Mouse (Mus musculus) forebrain, embryonic 11.5 days (tissue): ENCODE measurements around the gene Slc17a1. TPM values are rescaled to one million over a fixed set of nuclear protein-coding genes. Genes with fewer than 3 reads are reported as not detected.

Experiments used
- ATAC-seq: fragments of 200-750 bp; cut with Nextera tagmentation; replicated peaks from 2 replicates; pipeline ENCODE4 v1.8.0; 2017; ENCODE audit warnings: moderate TSS enrichment; ENCODE audit not compliant: low FRiP score
- DNase-seq: peaks from one replicate; pipeline ENCODE4 v3.0.0-alpha.2; 2017; ENCODE audit warnings: low spot score
- H3K27ac ChIP-seq: fragments of 300-500 bp; sonication (generic); 2 replicates; pipeline ENCODE4 v1.5.1; 2014; ENCODE audit warnings: low read depth, low read length
- H3K27me3 ChIP-seq: fragments of 300-500 bp; sonication (generic); 2 replicates; pipeline ENCODE4 v1.6.1; 2014; ENCODE audit warnings: mild to moderate bottlenecking, low read length, mixed read lengths; ENCODE audit not compliant: control insufficient read depth, insufficient read depth
- H3K36me3 ChIP-seq: fragments of 300-500 bp; sonication (generic); 2 replicates; pipeline ENCODE4 v1.6.1; 2014; ENCODE audit warnings: mild to moderate bottlenecking, low read length, moderate library complexity, mixed read lengths; ENCODE audit not compliant: control insufficient read depth, insufficient read depth
- H3K4me1 ChIP-seq: fragments of 300-500 bp; sonication (generic); replicated peaks from 2 replicates; pipeline ENCODE4 v1.6.1; 2014; ENCODE audit warnings: low read length, mixed read lengths; ENCODE audit not compliant: control insufficient read depth, insufficient read depth
- H3K4me2 ChIP-seq: fragments of 300-500 bp; sonication (generic); 2 replicates; pipeline ENCODE4 v1.6.1; 2014; ENCODE audit warnings: low read depth, mild to moderate bottlenecking, low read length, moderate library complexity, mixed read lengths; ENCODE audit not compliant: severe bottlenecking
- H3K4me3 ChIP-seq: fragments of 300-500 bp; sonication (generic); 2 replicates; pipeline ENCODE4 v1.5.1; 2014; ENCODE audit warnings: low read depth, low read length
- H3K9ac ChIP-seq: fragments of 300-500 bp; sonication (generic); 2 replicates; pipeline ENCODE4 v1.6.1; 2014; ENCODE audit warnings: low read length
- H3K9me3 ChIP-seq: fragments of 300-500 bp; sonication (generic); 2 replicates; pipeline ENCODE4 v1.6.1; 2016; ENCODE audit warnings: low read length, mixed read lengths; ENCODE audit not compliant: control insufficient read depth
- WGBS: fragments of 180-500 bp; shearing (Covaris S2); extraction: QIAGEN DNeasy Blood & Tissue Kit; methylation state at CpG from one replicate; pipeline ENCODE4 v1.1.7; 2014; 5-methylcytosine and 5-hydroxymethylcytosine counted together
- microRNA-seq: library from miRNA; unstranded; fragments of <30 nt; microRNA quantifications from one replicate; pipeline ENCODE4, GENCODE M21; 2016; ENCODE audit not compliant: insufficient number of aligned reads
- polyA plus RNA-seq: library from polyadenylated mRNA; unstranded; fragments of >200 nt; fragmentation: Nextera tagmentation; extraction: Ambion mirVana; gene quantifications from 2 replicates; pipeline ENCODE4 v1.2.1, GENCODE M21; 2014

Slc17a1 gene
- polyA plus RNA-seq, 1 experiment from 2014 or later, result not detected

DNA sequence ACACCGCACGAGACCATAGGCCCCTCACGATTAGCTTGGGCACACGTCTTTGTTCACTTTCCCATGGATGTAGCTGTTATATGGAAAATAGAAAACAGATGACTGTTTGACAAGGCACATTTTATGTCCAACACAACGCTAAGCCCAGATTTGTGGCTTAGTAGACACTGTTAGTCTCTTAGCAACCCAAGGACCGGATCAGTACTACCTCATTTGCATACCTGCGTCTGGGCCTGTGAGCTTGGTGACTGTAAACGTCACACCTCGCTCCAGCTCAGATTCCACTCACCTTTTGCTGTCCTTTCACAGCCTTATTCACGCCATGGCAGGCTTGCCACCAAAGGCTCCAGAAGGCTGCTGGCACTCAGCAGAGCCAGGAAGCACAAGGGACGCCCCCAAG, 63.4 kb downstream of the Slc17a1 start:
- 79% methylated on average over 11 of the region's 11 CpGs for WGBS

DNA sequence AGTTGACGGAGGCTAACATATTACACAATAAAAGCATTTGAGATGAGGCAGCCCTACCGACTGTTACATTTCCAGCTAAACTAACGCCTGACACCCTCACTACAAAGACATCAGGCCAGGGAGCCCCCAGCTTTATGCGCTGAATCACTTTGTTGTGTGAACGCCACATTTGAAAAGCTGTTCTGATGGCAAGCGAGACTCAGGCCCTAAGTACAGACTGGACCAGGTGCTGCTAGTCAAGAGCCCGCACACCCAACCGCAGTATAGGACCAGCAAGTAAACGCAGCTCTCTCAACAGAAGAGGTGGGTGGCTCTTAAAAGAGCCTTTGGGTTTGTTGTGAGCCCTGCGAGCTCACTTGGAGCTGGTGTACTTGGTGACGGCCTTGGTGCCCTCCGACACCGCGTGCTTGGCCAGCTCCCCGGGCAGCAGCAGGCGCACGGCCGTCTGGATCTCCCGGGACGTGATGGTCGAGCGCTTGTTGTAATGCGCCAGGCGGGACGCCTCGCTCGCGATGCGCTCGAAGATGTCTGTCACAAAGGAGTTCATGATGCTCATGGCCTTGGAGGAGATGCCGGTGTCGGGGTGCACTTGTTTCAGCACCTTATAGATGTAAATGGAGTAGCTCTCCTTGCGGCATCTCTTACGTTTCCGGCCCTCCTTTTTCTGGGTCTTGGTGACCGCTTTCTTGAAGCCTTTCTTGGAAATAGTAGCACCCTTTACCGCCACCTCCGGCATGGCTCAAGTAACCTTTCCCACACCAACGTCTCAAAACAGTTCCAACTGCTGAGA, 66.1 kb downstream of the Slc17a1 start, which contains the start of gene Hist1h2ba:
Gene Hist1h2ba, minus strand, starts transcription at position 736 of the 790 bp plus-strand sequence.
- Histone ChIP-seq H3K36me3 (no peaks in the 10 kb centered on the region), H3K9ac (no peak within 1 kb of the TSS), H3K27ac (no peak within 1 kb of the TSS), H3K4me3 (no peak within 1 kb of the TSS), H3K9me3 (no peaks in the 10 kb centered on the region), H3K27me3 (no peaks in the 10 kb centered on the region), H3K4me2 (no peak within 1 kb of the TSS), H3K4me1 (no peaks in the 10 kb centered on the region)
- DNase-seq (no peak), ATAC-seq (no peak)
- 95% methylated on average over 36 of the region's 39 CpGs for WGBS

More for the DNA sequence above, 63.4 kb downstream of the Slc17a1 start:
- no peak overlapping the region for H3K4me2 ChIP-seq
- no peaks in the 10 kb centered on the region for H3K9me3 ChIP-seq
- H3K9ac ChIP-seq, result no peak overlapping the region
- no peaks in the 10 kb centered on the region for H3K27me3 ChIP-seq
- H3K27ac ChIP-seq, result no peak overlapping the region
- H3K4me1 ChIP-seq, result no peaks in the 10 kb centered on the region
- ATAC-seq (no peak), DNase-seq (no peak)
- H3K36me3 ChIP-seq, result no peaks in the 10 kb centered on the region
- no peak overlapping the region for H3K4me3 ChIP-seq

DNA sequence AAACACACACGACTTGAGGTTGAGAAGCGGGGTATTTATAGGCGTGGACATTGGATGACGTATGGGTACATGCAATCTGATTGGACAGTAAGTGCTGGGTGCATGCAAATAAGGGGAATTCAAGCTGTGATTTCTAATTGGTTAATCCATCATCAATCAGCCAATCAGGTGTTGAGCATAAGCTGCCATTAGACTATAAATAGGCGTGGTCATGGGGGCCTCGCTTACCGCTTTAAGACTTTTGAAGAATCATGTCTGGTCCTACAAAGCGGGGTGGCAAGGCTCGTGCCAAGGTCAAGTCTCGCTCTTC, 66.6 kb downstream of the Slc17a1 start, which contains the start of gene Hist1h2aa:
Gene Hist1h2aa, plus strand, starts transcription at position 252 of the 310 bp plus-strand sequence.
- no peaks in the 10 kb centered on the region for H3K27me3 ChIP-seq
- no peak within 1 kb of the TSS for H3K27ac ChIP-seq
- DNase-seq, result no peak
- H3K4me3 ChIP-seq, result no peak within 1 kb of the TSS
- ATAC-seq, result no peak
- WGBS, result 93% methylated on average over 10 of the region's 10 CpGs
- H3K9ac ChIP-seq, result no peak within 1 kb of the TSS
- H3K4me2 ChIP-seq, result no peak within 1 kb of the TSS
- H3K4me1 ChIP-seq, result no peaks in the 10 kb centered on the region
- H3K9me3 ChIP-seq, result no peaks in the 10 kb centered on the region
- H3K36me3 ChIP-seq, result no peaks in the 10 kb centered on the region

DNA sequence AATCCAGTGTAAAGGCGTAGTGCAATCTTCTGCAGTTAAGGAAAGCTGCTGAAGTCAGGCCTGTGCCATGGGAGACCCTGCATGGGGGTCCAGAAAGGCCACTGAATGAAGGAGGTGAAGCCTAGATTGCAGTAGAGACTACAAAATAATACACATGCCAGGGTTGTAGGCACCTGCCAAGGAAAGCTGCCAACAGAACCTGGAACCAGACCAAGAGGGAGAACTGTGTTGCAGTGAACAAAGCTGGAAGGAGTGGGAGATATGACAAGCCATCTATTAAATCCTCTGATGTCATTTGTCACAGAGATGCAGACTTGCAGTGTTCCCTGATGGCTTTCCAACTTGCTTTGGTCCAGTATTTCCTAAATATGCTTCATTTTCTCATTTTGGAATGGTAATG, 71.1 kb downstream of the Slc17a1 start:
- DNase-seq (no peak), ATAC-seq (no peak)
- H3K9ac ChIP-seq, result no peak overlapping the region
- H3K4me1 ChIP-seq, result no peaks in the 10 kb centered on the region
- H3K27me3 ChIP-seq, result no peaks in the 10 kb centered on the region
- H3K36me3 ChIP-seq, result no peaks in the 10 kb centered on the region
- 89% methylated on average over 1 of the region's 1 CpGs for WGBS
- H3K4me2 ChIP-seq, result no peak overlapping the region
- H3K4me3 ChIP-seq, result no peak overlapping the region
- no peaks in the 10 kb centered on the region for H3K9me3 ChIP-seq
- no peak overlapping the region for H3K27ac ChIP-seq

GRCm38 (mm10) chr13:23940291-23940690, 72.7 kb downstream of the Slc17a1 start:
- H3K9ac ChIP-seq, result no peak overlapping the region

DNA sequence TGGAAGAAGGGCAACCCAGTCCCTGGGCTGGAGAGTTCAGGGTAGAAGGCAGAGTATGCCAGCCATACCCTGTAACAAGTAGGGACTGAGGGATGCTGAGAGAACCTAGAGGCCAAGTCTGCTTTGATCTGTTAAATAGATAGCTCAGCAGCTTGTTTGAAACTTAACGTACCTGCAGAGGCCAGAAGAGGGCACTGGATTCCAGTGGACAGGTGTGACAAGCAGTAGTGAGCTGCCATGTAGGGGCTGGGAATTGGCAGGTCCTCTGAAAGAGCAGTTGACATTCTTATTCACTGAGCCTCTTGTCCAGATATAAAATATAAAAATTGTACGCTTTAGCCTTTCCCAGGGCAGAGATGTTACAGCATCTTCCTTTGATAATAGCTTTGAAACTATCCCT, 75.3 kb downstream of the Slc17a1 start:
- Histone ChIP-seq H3K36me3 (no peaks in the 10 kb centered on the region), H3K27me3 (no peaks in the 10 kb centered on the region), H3K4me1 (0 out of 2 replicates have a peak, but pooled peaks cover 2% of the 10 kb centered on the region), H3K4me2 (no peak overlapping the region), H3K4me3 (no peak overlapping the region), H3K9me3 (no peaks in the 10 kb centered on the region), H3K9ac (no peak overlapping the region), H3K27ac (no peak overlapping the region)
- WGBS, result 51% methylated on average over 2 of the region's 2 CpGs
- ATAC-seq (no peak), DNase-seq (no peak)

More at GRCm38 (mm10) chr13:23940291-23940690, 72.7 kb downstream of the Slc17a1 start:
- no peak for ATAC-seq
- no peak overlapping the region for H3K4me2 ChIP-seq
- no peaks in the 10 kb centered on the region for H3K36me3 ChIP-seq
- no peak overlapping the region for H3K4me3 ChIP-seq
- no peaks in the 10 kb centered on the region for H3K27me3 ChIP-seq
- no peak overlapping the region for H3K27ac ChIP-seq
- H3K9me3 ChIP-seq, result no peaks in the 10 kb centered on the region
- no peak for DNase-seq
- H3K4me1 ChIP-seq, result no peaks in the 10 kb centered on the region
- WGBS, result 55% methylated on average over 6 of the region's 6 CpGs

Small RNA genes within 50 kb of the gene (microRNA-seq; reads per million reads assigned to microRNA genes)
- gene Gm44344, result not detected

Other genes starting within 250 kb of the Slc17a1 start
- 4.0 and 4.6 TPM in 2 replicates for gene Hist1h2be, start 246.6 kb upstream of the Slc17a1 start, polyA plus RNA-seq
- 27.3 and 27.7 TPM in 2 replicates for gene Hist1h1e, start 245.2 kb upstream of the Slc17a1 start, polyA plus RNA-seq
- gene Hist1h2ac, start 183.8 kb upstream of the Slc17a1 start, polyA plus RNA-seq, result 1.1 and 1.2 TPM in 2 replicates
- gene Hist1h2bc, start 183.6 kb upstream of the Slc17a1 start, polyA plus RNA-seq, result 23.4 and 25.3 TPM in 2 replicates
- gene Hist1h1t, start 171.9 kb upstream of the Slc17a1 start, polyA plus RNA-seq, result 0.51 TPM in 1 of 2 replicates, not detected in the other
- gene Hist1h4c, start 169.3 kb upstream of the Slc17a1 start, polyA plus RNA-seq, result 6.0 and 6.8 TPM in 2 replicates
- 2.2 TPM in 2 replicates for gene Hfe, start 156.9 kb upstream of the Slc17a1 start, polyA plus RNA-seq
- gene Hist1h1c, start 128.9 kb upstream of the Slc17a1 start, polyA plus RNA-seq, result 14.5 and 15.2 TPM in 2 replicates
- gene Hist1h3c, start 122.1 kb upstream of the Slc17a1 start, polyA plus RNA-seq, result 8.7 and 10.6 TPM in 2 replicates
- 2.6 and 3.4 TPM in 2 replicates for gene Hist1h2bb, start 121.0 kb upstream of the Slc17a1 start, polyA plus RNA-seq
- gene Hist1h2ab, start 116.6 kb upstream of the Slc17a1 start, polyA plus RNA-seq, result 59.7 and 63.1 TPM in 2 replicates
- 11.7 and 15.4 TPM in 2 replicates for gene Hist1h3b, start 115.5 kb upstream of the Slc17a1 start, polyA plus RNA-seq
- 4.7 and 5.9 TPM in 2 replicates for gene Hist1h4b, start 110.7 kb upstream of the Slc17a1 start, polyA plus RNA-seq
- 0.95 TPM in 1 of 2 replicates, not detected in the other for gene Hist1h4a, start 106.5 kb upstream of the Slc17a1 start, polyA plus RNA-seq
- 2.9 and 5.4 TPM in 2 replicates for gene Hist1h3a, start 105.4 kb upstream of the Slc17a1 start, polyA plus RNA-seq
- gene Hist1h1a, start 104.1 kb upstream of the Slc17a1 start, polyA plus RNA-seq, result 2.7 and 4.0 TPM in 2 replicates
- gene Trim38, start 97.8 kb upstream of the Slc17a1 start, polyA plus RNA-seq, result 0.13 TPM in 1 of 2 replicates, not detected in the other
- gene Slc17a2, start 60.8 kb upstream of the Slc17a1 start, polyA plus RNA-seq, result not detected in 2 replicates
- gene Slc17a3, start 28.3 kb upstream of the Slc17a1 start, polyA plus RNA-seq, result not detected in 2 replicates
- not detected in 2 replicates for gene Slc17a4, start 47.3 kb downstream of the Slc17a1 start, polyA plus RNA-seq
- not detected in 2 replicates for gene Hist1h2ba, start 66.4 kb downstream of the Slc17a1 start, polyA plus RNA-seq
- gene Hist1h2aa, start 66.7 kb downstream of the Slc17a1 start, polyA plus RNA-seq, result not detected in 2 replicates
- 0.57 and 0.73 TPM in 2 replicates for gene Scgn, start 123.5 kb downstream of the Slc17a1 start, polyA plus RNA-seq